Mouse (Mus musculus) frontal cortex, postnatal 25 days (tissue): ENCODE measurements around the gene Tnxb.

ENCODE experiments used
- DNase-seq, 2 experiments: peaks; one replicate each; pipeline ENCODE4 v3.0.0; 2022; ENCODE audit warnings: low spot score in 2 of 2

Gene Tnxb

GRCm38 (mm10) chr17:34659181-34659896 is 11.0 kb upstream of the Tnxb start:
- no peak for DNase-seq

- no peak for DNase-seq
These were observed 10.5 kb upstream of the Tnxb start for GRCm38 (mm10) chr17:34659897-34660214.

DNA sequence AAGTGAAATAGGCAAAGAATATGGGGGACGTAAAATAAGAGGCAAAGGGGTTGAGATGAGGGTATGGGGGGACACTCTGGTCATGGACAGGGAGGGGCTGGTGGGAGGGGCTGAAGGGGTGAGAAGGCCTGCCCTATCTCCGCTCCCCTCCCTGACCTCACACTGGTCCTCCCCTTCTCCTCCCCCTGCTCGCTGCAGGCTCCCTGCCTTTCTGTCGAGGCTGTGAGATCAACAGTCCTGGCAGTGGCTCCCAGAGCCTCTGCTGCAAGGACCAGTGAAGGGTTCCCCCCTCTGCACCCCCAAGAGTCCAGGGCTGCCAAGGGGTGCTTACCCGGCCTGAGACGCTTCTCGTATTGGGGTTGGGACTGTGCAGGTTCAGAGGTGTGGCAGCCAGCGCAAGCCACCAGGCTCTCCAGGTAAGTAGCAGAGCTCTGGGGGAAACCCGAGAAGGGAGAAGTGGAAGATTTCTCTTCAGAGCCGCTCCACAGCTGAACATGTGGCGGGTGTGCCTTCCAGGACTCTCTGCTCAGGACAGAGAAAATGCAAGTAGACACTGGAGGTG is 10.0 kb upstream of the Tnxb start:
- no peak for DNase-seq

DNA sequence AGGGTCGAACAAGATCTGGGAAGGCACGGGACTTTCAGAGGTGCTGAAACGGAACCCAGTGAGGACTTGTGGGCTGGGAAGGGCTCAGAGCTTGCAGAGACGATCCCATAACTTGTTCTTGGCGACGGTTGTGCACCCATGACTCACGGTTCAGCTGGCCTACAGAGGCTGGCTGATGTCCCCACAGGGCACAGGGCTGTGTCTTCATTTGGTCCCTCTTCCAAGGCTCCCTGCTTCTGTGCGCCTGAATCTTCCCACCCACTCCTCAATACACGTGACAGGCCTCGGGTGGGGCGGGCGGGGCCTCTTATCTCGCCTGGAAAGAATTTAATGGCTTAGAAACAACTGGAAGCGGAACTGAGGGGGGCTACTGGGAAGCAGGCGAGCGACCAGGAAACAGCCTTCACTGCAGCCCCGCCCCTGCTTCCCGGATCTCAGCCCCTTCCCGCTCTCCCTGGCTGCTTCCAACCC is 9.2 kb upstream of the Tnxb start:
- no peak for DNase-seq

- DNase-seq: no peak
These were observed 7.9 kb upstream of the Tnxb start for GRCm38 (mm10) chr17:34662468-34662867.

DNA sequence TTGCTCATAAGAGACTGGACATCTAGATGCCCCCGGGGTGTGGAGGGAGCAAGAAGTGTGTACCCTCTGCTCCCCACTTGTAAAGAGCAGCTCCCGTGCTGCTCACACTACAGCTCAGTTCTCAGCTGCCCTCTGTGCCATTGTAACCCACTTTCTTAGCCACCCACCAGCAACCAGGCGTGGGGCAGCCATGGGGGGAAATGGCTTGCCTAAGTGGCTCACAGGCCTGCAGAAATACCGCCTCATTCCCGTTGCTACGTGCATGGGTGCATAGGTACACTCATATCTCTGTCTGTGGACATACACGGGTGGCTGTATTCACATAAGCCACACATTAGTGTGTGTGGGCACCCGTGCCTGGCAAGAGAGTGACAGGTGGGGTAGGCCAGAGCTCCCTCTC is 7.4 kb upstream of the Tnxb start:
- DNase-seq: no peak

DNA sequence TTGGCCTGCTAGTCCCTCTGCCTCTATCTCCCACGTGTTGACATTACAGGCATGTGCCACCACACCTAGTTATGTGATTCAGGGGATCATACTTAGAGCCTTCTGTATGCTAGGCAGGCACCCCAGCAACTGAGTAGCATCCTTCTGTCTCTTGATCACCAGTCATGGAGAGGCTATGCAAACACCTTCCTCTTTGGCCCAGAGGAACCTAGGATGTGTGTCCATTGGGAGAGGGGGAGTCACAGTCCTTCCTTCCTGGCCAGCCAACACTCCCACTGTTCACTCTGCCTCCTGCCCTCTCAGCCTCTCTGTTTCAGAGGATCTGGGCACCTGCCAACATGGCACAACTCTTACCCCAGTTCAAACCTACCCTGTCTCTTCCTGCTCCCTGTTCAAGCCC is 6.8 kb upstream of the Tnxb start:
- no peak for DNase-seq

GRCm38 (mm10) chr17:34664472-34664871 is 5.9 kb upstream of the Tnxb start:
- no peak for DNase-seq

GRCm38 (mm10) chr17:34671151-34672066 is 1.1 kb downstream of the Tnxb start:
- DNase-seq: no peak

GRCm38 (mm10) chr17:34672246-34672792 is 2.0 kb downstream of the Tnxb start:
- no peak for DNase-seq

DNA sequence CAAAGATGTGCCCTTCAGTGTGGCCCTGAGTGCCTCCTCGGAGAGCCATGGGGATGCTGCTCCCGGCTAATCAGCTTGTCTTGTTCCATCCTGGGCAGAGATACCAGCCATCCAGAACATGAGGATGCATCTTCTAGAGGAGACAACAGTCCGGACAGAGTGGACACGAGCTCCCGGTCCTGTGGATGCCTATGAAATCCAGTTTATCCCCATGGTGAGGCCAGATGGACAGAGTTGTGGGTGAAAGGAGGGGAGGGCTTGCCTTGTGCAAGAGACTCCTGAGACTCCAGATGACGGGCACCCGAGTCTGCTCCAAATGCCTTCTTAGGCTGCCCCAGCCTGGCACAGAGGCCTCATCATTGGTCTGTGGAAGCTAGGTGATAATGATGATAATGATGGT is 2.8 kb downstream of the Tnxb start:
- no peak for DNase-seq

DNA sequence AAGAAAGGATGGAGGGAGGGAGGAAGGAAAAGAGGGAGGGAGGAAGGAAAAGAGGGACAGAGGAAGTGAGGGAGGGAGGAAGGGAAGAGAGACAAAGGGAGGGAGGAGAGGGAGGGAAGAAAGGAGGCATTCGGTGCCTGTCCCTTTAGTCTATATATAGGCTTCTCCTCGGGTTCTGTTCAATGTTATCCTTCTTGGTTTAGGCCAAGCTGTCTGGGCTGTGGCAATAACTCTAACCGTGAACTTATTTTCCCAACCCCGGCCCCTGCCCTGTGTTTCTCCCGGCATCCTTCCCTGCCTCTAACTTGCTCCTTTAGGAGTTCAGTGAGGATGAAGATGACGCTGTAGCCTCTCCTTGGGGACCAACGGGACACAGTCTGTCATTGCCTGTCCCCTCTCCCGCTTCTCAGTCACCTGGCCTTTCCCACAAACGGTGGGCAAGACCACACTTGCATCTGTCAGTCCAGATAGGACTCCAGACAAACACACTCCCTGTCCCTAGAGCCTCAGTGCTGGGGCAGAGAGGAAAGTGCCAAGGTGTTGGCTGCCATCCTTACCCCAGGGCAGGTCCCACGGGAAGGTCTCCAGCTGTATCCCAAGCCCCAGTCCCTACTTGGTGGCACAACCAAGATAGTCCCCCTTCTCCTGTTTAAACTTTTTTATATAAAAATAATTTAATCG is 4.3 kb downstream of the Tnxb start:
- no peak for DNase-seq

GRCm38 (mm10) chr17:34675205-34676092 is 5.1 kb downstream of the Tnxb start:
- DNase-seq: no peak

GRCm38 (mm10) chr17:34676093-34676460 is 5.7 kb downstream of the Tnxb start:
- DNase-seq: no peak

- no peak for DNase-seq
These were observed 6.3 kb downstream of the Tnxb start for GRCm38 (mm10) chr17:34676671-34677070.

- no peak for DNase-seq
These were observed 9.9 kb downstream of the Tnxb start for GRCm38 (mm10) chr17:34680191-34680590.

DNA sequence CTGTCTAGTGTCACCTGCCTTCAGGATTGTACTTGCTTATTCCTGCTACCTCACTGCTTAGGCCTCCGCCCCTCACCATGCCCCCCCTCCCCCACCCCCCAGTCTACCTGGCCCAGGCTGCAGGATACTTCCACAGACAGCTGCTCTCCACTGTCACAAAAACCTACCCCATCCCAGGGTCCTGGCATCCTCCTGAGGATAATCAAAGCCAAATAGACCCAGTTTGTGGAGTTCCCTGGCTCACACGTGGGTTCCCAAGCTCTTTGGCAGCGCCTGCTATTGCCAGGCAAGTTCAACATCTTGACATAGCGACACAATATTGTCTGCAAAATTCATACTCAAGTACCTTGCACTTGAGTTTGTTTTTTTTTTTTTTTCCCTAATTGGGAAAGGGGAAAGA is 10.3 kb downstream of the Tnxb start:
- no peak for DNase-seq

DNA sequence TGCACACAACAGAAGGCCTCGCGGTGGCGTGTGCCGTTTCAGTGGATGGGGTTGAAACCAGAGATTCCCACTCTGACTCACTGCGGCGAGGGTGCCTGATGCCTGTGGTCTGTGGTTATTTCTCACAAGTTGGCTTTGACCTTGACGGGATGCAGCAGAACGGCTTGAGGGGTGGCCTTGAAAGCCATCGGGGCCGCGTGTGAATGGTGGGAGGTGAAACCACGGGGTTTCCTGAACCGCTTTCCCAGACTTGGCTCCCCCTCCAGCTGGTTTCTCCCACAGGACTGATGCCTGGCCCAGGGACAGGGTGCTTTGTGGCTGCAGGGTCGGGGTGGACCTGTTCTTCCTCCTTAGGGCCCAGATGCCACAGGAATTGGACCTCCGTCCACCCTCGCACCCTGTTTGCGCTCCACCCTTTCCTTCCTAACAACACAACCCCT is 10.8 kb downstream of the Tnxb start:
- DNase-seq: no peak

GRCm38 (mm10) chr17:34681881-34682536 is 11.7 kb downstream of the Tnxb start:
- DNase-seq: no peak

DNA sequence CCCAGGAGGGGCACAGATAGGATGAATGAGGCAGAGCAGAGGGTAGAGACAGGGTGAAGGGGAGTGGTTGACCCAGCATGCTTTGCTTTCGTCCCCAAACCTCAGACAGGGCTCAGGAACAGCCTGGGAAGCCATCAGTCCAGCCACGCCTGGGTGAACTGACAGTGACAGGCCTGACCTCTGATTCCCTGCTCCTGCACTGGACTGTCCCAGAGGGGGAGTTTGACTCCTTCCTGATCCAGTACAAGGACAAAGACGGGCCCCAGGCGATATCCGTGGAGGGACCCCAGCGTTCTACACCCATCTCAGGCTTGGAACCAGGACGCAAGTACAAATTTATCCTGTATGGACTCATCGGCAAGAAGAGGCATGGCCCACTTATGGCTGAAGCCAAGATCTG is 12.8 kb downstream of the Tnxb start:
- DNase-seq: no peak
